Mouse (Mus musculus) liver, embryonic 12.5 days (tissue): Measurements from ENCODE around the gene Tbl1x. TPM values are rescaled to one million over a fixed set of nuclear protein-coding genes. Genes with fewer than 3 reads are reported as not detected.

Experiments used
- ATAC-seq: fragments of 200-750 bp; cut with Nextera tagmentation; 2 replicates; pipeline ENCODE4 v1.8.0; 2017; ENCODE audit warnings: moderate number of reproducible peaks, mild to moderate bottlenecking, moderate library complexity
- H3K27ac ChIP-seq: fragments of 300-500 bp; sonication (generic); 2 replicates; pipeline ENCODE4 v1.5.1; 2016; ENCODE audit warnings: mild to moderate bottlenecking
- H3K27me3 ChIP-seq: fragments of 300-500 bp; sonication (generic); replicated peaks from 2 replicates; pipeline ENCODE4 v1.6.1; 2016; ENCODE audit warnings: mild to moderate bottlenecking, moderate library complexity
- H3K36me3 ChIP-seq: fragments of 300-500 bp; sonication (generic); 2 replicates; pipeline ENCODE4 v1.6.1; 2016; ENCODE audit warnings: mild to moderate bottlenecking, moderate library complexity
- H3K4me1 ChIP-seq: fragments of 300-500 bp; sonication (generic); 2 replicates; pipeline ENCODE4 v1.6.1; 2016
- H3K4me2 ChIP-seq: fragments of 300-500 bp; sonication (generic); 2 replicates; pipeline ENCODE4 v1.6.1; 2016; ENCODE audit warnings: mild to moderate bottlenecking, moderate library complexity
- H3K4me3 ChIP-seq: fragments of 300-500 bp; sonication (generic); 2 replicates; pipeline ENCODE4 v1.5.1; 2016; ENCODE audit warnings: mild to moderate bottlenecking, moderate library complexity
- H3K9ac ChIP-seq: fragments of 300-500 bp; sonication (generic); 2 replicates; pipeline ENCODE4 v1.6.1; 2016; ENCODE audit warnings: mild to moderate bottlenecking, moderate library complexity
- H3K9me3 ChIP-seq: fragments of 300-500 bp; sonication (generic); replicated peaks from 2 replicates; pipeline ENCODE4 v1.6.1; 2016; ENCODE audit warnings: mild to moderate bottlenecking, moderate library complexity
- WGBS: fragments of 180-500 bp; shearing (Covaris S2); methylation state at CpG from one replicate; pipeline ENCODE4 v1.1.7; 2016; ENCODE audit not compliant: insufficient replicate concordance; 5-methylcytosine and 5-hydroxymethylcytosine counted together
- polyA plus RNA-seq: library from polyadenylated mRNA; unstranded; fragments of >200 nt; fragmentation: Nextera tagmentation; extraction: Ambion mirVana; gene quantifications from 2 replicates; pipeline ENCODE4 v1.2.1, GENCODE M21; 2016

Gene Tbl1x
- polyA plus RNA-seq, 1 experiment from 2014 or later = 27.1 TPM

DNA sequence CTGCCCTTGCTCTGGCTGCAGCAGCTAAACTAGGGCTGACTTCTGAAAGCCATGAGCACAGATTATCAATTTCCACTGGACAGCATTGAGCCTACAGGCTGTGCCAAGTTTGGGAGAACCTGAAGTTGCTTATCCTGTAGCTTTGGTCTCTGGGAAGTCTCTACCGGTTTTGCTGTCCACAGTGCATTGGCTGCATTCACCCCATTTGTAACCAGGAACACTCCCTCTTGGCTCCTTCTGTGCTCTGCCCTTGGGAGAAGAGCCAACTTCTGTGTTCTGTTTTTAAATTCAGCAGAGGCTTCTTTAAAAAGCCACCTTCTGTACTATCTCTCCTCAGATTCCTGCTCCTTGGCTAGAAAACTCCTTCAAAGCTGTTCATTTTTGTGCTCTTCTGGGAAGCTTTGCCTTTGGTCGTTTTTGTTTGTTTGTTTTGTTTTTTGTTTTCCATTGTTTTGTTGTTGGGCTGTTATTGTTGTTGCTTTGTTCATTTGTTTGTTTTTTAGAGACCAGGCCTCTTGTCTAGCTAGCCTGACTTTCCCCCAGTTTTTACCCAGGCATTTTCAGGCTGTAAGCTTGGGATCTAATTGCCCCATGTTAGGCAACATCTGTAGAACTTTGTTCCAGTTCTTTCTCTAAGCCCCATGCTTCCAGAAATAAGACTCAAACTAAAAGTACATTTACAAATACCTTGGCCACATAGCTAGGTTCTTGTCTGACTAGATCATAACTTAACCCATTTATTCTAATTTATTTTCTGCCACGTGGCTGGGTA is 159.2 kb downstream of the Tbl1x start:
- no peaks in the 10 kb centered on the region for H3K9me3 ChIP-seq
- ATAC-seq = no peak
- no peaks in the 10 kb centered on the region for H3K27me3 ChIP-seq
- H3K36me3 ChIP-seq = no peaks in the 10 kb centered on the region
- no peak overlapping the region for H3K4me2 ChIP-seq
- H3K9ac ChIP-seq = no peak overlapping the region
- H3K4me3 ChIP-seq = no peak overlapping the region
- no peaks in the 10 kb centered on the region for H3K4me1 ChIP-seq
- WGBS = 40% methylated on average over 3 of the region's 3 CpGs
- H3K27ac ChIP-seq = no peak overlapping the region
